Mouse (Mus musculus) macrophage (primary cell): ENCODE results near the gene Gm44503. TPM values are rescaled to one million over a fixed set of nuclear protein-coding genes. Genes with fewer than 3 reads are reported as not detected.

Experiments
- H3K27ac ChIP-seq: fragments of 350-480 bp; formaldehyde crosslinking; 2 replicates; pipeline ENCODE4 v1.9.0; 2021
- H3K36me3 ChIP-seq: fragments of 350-480 bp; formaldehyde crosslinking; 2 replicates; pipeline ENCODE4 v1.9.0; 2021; ENCODE audit errors: inconsistent target
- H3K4me3 ChIP-seq: fragments of 350-480 bp; formaldehyde crosslinking; 2 replicates; pipeline ENCODE4 v1.9.0; 2021; ENCODE audit errors: inconsistent target
- H3K79me2 ChIP-seq: fragments of 350-480 bp; formaldehyde crosslinking; 2 replicates; pipeline ENCODE4 v1.9.0; 2021; ENCODE audit errors: inconsistent target
- WGBS: methylation state at CpG from one replicate; pipeline ENCODE4 v1.1.7; 2026; ENCODE audit warnings: inconsistent platforms; ENCODE audit not compliant: missing documents; 5-methylcytosine and 5-hydroxymethylcytosine counted together
- polyA plus RNA-seq: library from polyadenylated mRNA; stranded (reverse); fragments of 250-400 nt; gene quantifications from 3 replicates; pipeline ENCODE4 v1.2.4, GENCODE M21; 2018; ENCODE audit warnings: inconsistent platforms

Gene Gm44503
- polyA plus RNA-seq, 1 experiment from 2014 or later, result not detected

GRCm38 (mm10) chr9:73025818-73026636, 67.4 kb downstream of the Gm44503 start:
- Histone ChIP-seq H3K4me3 (no peak overlapping the region), H3K79me2 (no peaks in the 10 kb centered on the region), H3K36me3 (peaks cover 4% of the 10 kb centered on the region; the same call in 1 of the 2 replicates), H3K27ac (no peak overlapping the region)
- 89% methylated on average over 13 of the region's 17 CpGs for WGBS

GRCm38 (mm10) chr9:73030443-73030842, 71.8 kb downstream of the Gm44503 start:
- 63% methylated on average over 1 of the region's 1 CpGs for WGBS
- no peak overlapping the region for H3K4me3 ChIP-seq
- H3K27ac ChIP-seq, result no peak overlapping the region

GRCm38 (mm10) chr9:73031421-73031820, 72.8 kb downstream of the Gm44503 start:
- WGBS, result 95% methylated on average over 4 of the region's 4 CpGs
- Histone ChIP-seq H3K27ac (no peak overlapping the region), H3K36me3 (0 out of 2 replicates have a peak, but pooled peaks cover 3% of the 10 kb centered on the region), H3K4me3 (no peak overlapping the region), H3K79me2 (no peaks in the 10 kb centered on the region)

More at GRCm38 (mm10) chr9:73030443-73030842, 71.8 kb downstream of the Gm44503 start:
- H3K36me3 ChIP-seq, result 0 out of 2 replicates have a peak, but pooled peaks cover 3% of the 10 kb centered on the region
- H3K79me2 ChIP-seq, result no peaks in the 10 kb centered on the region

- 100% methylated on average over 1 of the region's 1 CpGs for WGBS
- Histone ChIP-seq H3K36me3 (0 out of 2 replicates have a peak, but pooled peaks cover 3% of the 10 kb centered on the region), H3K4me3 (no peak overlapping the region), H3K27ac (no peak overlapping the region), H3K79me2 (no peaks in the 10 kb centered on the region)
Measured at GRCm38 (mm10) chr9:73033406-73033805, 74.8 kb downstream of the Gm44503 start.

- no peaks in the 10 kb centered on the region for H3K36me3 ChIP-seq
- H3K4me3 ChIP-seq, result peak overlapping the region; percentile 93
- peaks cover 18% of the 10 kb centered on the region for H3K79me2 ChIP-seq
- 0% methylated on average over 46 of the region's 49 CpGs for WGBS
- peak overlapping the region; percentile 68 for H3K27ac ChIP-seq
Measured at GRCm38 (mm10) chr9:73039222-73039945, 80.7 kb downstream of the Gm44503 start.

GRCm38 (mm10) chr9:73040080-73040479, 81.4 kb downstream of the Gm44503 start, which contains the start of gene Pigb:
TSS of gene Pigb (minus strand) at chr9:73040378.
- H3K4me3 ChIP-seq, result peak within 1 kb of the TSS; percentile 93
- peaks cover 18% of the 10 kb centered on the region for H3K79me2 ChIP-seq
- 27% methylated on average over 6 of the region's 6 CpGs for WGBS
- H3K36me3 ChIP-seq, result no peaks in the 10 kb centered on the region
- peak within 1 kb of the TSS; percentile 68 for H3K27ac ChIP-seq

- 2% methylated on average over 41 of the region's 41 CpGs for WGBS
Measured at GRCm38 (mm10) chr9:73044146-73045079, 85.8 kb downstream of the Gm44503 start, which contains the start of gene Rab27a. TSS of gene Rab27a (plus strand) at chr9:73044854.

GRCm38 (mm10) chr9:73045204-73045603, 86.6 kb downstream of the Gm44503 start:
- no peaks in the 10 kb centered on the region for H3K36me3 ChIP-seq
- WGBS, result 12% methylated on average over 7 of the region's 7 CpGs
- H3K27ac ChIP-seq, result no peak overlapping the region
- H3K79me2 ChIP-seq, result peaks cover 15% of the 10 kb centered on the region
- peak overlapping the region; percentile 56 for H3K4me3 ChIP-seq

More at GRCm38 (mm10) chr9:73044146-73045079, 85.8 kb downstream of the Gm44503 start, which contains the start of gene Rab27a:
- Histone ChIP-seq H3K27ac (peak within 1 kb of the TSS; percentile 3; the same call in 1 of the 2 replicates), H3K4me3 (peak within 1 kb of the TSS; percentile 56), H3K79me2 (peaks cover 18% of the 10 kb centered on the region), H3K36me3 (no peaks in the 10 kb centered on the region)

GRCm38 (mm10) chr9:73045711-73046110, 87.1 kb downstream of the Gm44503 start:
- H3K36me3 ChIP-seq, result no peaks in the 10 kb centered on the region
- H3K27ac ChIP-seq, result no peak overlapping the region
- H3K4me3 ChIP-seq, result no peak overlapping the region; the same call in 1 of the 2 replicates
- WGBS, result 22% methylated on average over 7 of the region's 10 CpGs
- peaks cover 15% of the 10 kb centered on the region for H3K79me2 ChIP-seq

GRCm38 (mm10) chr9:73047906-73048305, 89.3 kb downstream of the Gm44503 start:
- Histone ChIP-seq H3K79me2 (peaks cover 28% of the 10 kb centered on the region; the same call in 1 of the 2 replicates), H3K27ac (no peak overlapping the region), H3K4me3 (no peak overlapping the region), H3K36me3 (no peaks in the 10 kb centered on the region)
- 69% methylated on average over 2 of the region's 2 CpGs for WGBS

GRCm38 (mm10) chr9:73048927-73049326, 90.3 kb downstream of the Gm44503 start:
- H3K27ac ChIP-seq, result no peak overlapping the region
- no peak overlapping the region for H3K4me3 ChIP-seq
- 38% methylated on average over 4 of the region's 4 CpGs for WGBS

GRCm38 (mm10) chr9:73049833-73050232, 91.2 kb downstream of the Gm44503 start:
- Histone ChIP-seq H3K4me3 (no peak overlapping the region), H3K79me2 (peaks cover 30% of the 10 kb centered on the region; the same call in 1 of the 2 replicates), H3K36me3 (no peaks in the 10 kb centered on the region), H3K27ac (no peak overlapping the region)
- WGBS, result 90% methylated on average over 5 of the region's 5 CpGs

More at GRCm38 (mm10) chr9:73048927-73049326, 90.3 kb downstream of the Gm44503 start:
- no peaks in the 10 kb centered on the region for H3K36me3 ChIP-seq
- peaks cover 30% of the 10 kb centered on the region; the same call in 1 of the 2 replicates for H3K79me2 ChIP-seq

- no peaks in the 10 kb centered on the region for H3K36me3 ChIP-seq
- 69% methylated on average over 8 of the region's 8 CpGs for WGBS
Measured at GRCm38 (mm10) chr9:73050606-73051005, 92.0 kb downstream of the Gm44503 start.

More at GRCm38 (mm10) chr9:73050606-73051005, 92.0 kb downstream of the Gm44503 start:
- Histone ChIP-seq H3K4me3 (no peak overlapping the region), H3K79me2 (peaks cover 30% of the 10 kb centered on the region; the same call in 1 of the 2 replicates), H3K27ac (no peak overlapping the region)
